Mouse (Mus musculus) spleen, postnatal 10 days (tissue): ENCODE measurements at regions not wholly inside any gene's neighbourhood (a gene's known extent, or its start where the extent isn't known, plus 50 kb on each side); places are given as distances from the start of the nearest gene placed in this dataset.

ENCODE experiments used
- DNase-seq, 2 experiments: peaks; one replicate each; pipeline ENCODE4 v3.0.0; 2021 to 2022; ENCODE audit warnings: low spot score in 2 of 2

- no peak for DNase-seq
These were observed 349.2 kb upstream of the Tmem161b start for GRCm38 (mm10) chr13:83872887-83873286.

DNA sequence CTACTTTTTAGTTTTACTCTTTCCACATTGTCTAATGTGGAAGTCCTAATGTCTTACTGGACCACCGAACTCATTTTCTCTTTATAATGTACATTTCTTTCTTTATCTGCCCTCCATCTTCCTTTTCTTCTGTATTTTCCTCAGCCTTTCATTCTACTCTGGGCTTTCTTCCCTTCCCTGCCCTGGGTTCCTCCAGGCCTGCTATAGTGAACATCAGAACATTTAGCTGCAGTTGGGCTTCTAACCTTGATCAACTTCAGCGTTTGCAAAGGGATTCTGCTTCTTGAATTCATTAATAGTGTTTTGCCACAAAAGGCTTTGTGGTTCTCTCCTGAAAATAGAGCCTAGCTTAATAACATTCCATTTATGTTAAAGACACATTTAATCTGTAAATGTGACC, 342.5 kb upstream of the Tmem161b start:
- no peak for DNase-seq

- DNase-seq = no peak
These were observed 341.8 kb upstream of the Tmem161b start for GRCm38 (mm10) chr13:83880305-83880704.

GRCm38 (mm10) chr13:83880772-83881171, 341.3 kb upstream of the Tmem161b start:
- DNase-seq = no peak

DNA sequence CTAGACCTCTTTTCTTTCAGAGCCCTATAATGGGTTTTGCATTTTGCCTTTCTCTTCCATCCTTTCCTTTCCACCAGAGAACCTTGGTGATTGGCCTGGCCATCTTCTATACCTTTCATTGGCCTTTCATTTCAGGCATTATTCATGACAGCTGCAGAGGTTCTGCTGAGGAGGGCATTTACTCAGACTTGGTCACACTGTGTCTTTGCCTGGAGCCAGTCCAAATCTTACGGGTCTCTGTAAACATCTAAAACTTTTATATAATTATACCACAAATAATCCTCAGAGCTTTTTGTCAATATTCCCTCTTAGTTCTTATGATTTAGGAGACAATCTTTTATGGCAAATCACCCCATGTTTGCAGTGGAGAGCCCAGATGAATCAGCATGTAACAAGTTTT, 339.3 kb upstream of the Tmem161b start:
- DNase-seq = no peak

GRCm38 (mm10) chr13:83883821-83884220, 338.3 kb upstream of the Tmem161b start:
- DNase-seq = no peak

DNA sequence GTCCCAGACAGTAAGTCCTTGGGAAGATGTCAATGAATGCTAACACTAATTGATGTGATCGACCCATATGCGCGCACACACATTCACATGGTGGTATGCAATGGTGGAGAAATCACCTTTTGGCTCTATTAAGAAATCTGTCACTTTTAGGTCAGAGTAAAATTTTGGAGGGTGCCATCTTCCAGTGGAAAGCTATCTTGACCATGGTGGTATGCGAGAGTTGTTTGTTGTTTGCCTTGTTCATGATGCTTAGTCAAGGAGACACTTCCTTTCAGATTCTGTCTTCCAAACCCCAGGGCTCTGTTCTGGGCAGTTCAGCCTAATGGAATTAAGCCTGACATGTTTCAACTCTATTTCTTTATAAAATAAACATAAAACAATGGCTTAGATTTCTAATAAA, 337.9 kb upstream of the Tmem161b start:
- DNase-seq = no peak

DNA sequence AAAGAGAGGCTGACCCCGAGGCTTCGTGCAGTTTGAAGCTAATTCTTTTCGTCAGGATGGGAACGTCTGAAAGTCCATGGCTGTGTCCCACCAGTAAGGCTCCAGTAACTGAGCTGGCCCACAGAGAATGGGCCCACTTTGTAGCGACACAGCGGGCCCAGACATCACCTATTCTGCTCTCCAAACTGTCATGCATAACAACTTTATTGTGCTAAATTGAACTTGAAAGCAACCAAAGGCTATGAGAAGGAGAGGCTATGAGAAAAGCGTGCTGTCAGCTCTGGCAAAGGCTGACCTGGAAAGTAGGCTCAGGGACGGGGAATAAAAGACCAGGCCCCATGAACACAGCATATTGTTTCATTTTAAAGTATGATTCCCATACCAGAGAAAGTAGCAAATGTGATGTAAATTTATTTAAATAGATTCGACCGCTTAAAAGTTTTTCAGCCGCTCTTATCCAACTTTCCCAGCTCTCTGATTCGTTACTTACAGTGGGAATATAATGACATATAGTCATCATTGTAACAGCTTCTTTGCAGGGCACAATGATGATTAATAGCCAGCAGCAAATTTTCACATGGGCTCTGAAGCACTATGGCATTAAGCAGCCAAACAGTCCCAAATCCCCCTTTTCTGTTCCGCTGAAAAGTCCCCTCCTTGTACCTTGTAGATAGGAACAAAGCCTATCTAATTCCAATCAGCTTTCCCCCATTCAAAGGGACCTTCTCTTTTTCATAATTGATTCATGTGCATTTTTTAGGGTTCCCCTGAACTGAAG, 337.1 kb upstream of the Tmem161b start:
- DNase-seq = no peak

DNA sequence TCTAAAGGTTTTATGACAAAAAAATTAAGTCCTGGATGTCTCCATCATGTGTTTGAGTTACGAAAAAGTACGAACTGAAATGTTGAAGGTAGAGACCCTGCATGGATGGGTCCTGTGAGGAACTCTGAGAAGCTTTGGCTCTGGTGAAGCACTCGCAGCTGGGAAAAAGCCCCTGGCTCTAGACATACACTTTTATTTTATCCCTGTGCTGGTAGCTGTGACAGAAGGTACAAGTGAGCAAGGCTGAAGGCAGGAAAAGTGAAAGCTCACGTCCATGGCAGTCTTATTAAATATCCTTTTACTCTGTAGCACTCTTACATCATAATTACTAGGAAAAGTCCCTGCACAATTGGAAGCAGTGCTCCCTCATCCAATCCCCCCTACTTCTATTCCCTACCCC, 336.4 kb upstream of the Tmem161b start:
- no peak for DNase-seq

DNA sequence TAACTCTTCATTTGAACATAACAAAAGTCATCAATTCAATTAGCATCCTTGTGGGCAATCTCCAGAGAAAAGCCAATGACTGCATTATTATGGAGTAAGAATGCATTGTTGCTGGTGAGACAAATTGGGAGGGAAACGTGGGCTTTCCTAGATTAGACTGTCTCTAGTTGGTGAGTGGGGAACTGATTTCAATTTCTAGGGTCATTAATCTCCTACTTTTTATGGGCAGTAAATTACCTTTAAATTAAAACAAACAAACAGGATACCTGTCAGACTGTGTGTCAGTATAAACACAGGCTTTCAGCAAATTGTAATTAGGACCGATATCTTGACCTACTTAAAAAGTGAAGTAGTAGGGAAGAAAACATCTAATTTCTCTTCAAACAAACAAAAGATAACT, 307.4 kb upstream of the Tmem161b start:
- DNase-seq = no peak

GRCm38 (mm10) chr13:83932761-83933160, 289.3 kb upstream of the Tmem161b start:
- no peak for DNase-seq

GRCm38 (mm10) chr13:83946495-83946894, 275.6 kb upstream of the Tmem161b start:
- DNase-seq = no peak

- DNase-seq = no peak
These were observed 270.9 kb upstream of the Tmem161b start for GRCm38 (mm10) chr13:83951163-83951562.

GRCm38 (mm10) chr13:83951808-83952207, 270.3 kb upstream of the Tmem161b start:
- no peak for DNase-seq

GRCm38 (mm10) chr13:83952353-83952752, 269.7 kb upstream of the Tmem161b start:
- no peak for DNase-seq

DNA sequence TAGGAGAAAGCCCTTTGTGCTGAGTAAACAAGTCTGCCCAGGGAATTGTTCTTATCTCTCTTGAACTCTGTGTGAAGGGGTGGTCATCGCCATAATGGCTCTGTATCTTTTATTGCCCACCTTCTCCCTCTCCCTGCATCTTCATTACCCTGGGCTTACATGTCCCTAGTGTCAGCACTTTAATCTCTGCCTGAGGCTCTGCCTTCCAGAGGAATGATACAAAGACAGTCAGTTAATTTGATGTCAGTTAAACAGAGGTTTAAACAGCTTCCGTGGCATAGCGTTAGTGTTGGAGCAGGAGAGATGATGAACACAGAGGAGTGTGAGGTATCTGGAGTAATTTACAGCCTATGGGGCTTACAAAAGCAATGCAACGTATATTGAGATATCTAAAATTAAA, 269.2 kb upstream of the Tmem161b start:
- no peak for DNase-seq

DNA sequence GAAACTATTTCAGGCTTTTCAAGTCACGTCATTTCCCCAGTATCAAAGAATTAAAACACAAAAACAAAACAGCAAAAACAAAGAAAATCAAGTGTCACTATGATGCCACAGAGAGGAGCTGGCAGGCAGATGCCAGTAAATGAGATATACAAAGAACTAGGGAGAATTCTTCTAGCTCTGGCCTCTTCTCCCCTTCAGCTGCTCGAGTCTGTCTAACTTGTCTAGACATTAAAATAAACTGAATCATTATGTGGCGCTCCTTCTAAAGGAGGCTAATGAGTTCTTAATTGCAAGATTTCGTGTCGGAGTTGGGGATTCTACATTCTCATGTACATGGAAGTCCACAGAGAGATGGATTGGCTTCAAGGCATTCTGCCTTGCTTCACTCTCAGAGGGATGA, 266.4 kb upstream of the Tmem161b start:
- DNase-seq = no peak

DNA sequence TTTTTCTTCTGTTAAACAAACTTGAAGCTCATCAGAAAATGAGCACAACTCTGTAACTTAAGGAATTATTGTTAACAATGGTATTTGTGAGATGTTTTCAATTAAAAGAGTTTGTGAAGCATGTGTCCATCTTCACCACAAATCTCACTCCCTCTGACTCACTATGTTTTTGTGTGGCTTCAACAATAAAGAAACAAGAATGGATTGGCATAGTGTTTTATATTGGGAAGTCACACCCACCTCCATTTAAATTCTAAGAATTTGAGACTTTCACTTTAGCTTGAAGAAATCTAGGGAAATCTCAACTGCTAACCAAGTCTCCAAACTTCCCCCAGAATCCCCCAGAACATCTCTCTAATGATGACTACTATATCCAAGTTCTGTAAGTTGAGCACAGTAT, 243.6 kb upstream of the Tmem161b start:
- no peak for DNase-seq

DNA sequence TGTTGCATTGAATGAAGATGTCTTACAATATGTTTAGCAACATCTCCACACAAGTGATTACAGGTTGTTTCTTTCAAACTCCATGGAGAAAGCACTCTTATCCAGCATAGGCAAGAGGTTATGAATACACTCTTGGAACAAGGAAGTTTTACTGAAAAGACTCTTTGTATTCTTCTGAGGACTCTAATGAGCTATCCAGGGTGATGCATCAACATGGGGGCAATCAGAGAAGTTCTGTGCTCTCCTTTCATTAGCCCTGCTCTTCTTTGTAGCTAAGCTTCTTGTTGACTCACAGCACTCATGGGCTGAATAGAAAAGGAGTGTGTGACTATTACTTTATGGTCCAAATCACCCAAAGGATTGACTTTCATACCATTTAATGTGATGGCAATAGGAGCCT, 242.6 kb upstream of the Tmem161b start:
- no peak for DNase-seq

DNA sequence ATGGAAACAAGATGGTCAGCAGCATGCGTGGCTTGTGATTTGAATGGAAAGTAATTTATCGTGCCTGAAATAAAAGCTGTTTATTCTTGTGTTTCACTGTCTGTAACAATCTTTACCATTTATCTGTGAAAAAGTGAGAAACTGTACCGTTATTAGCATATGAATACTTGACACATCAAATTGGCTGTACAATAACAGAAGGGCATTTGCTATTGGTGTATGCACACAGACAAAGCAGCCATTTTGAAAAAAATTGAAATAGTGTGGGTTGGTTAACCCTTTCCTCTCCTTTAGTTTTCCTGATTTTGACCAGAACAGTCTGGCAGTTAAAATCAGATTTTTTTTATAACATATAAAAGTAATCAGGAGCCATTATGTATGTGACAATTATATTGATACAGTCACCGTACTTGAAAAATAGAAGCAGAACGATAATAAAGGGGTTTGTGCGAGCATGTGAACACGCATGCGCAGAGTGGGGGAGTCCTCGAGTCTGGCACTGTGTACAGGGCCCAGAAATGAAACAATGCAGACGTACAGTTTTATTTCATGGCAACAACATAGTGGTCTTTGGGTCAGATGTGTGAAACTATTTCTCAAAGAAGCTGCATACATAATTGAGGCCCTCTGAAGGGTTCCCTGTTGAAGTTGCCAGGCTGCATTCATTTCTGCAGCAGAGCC, 237.3 kb upstream of the Tmem161b start:
- no peak for DNase-seq

DNA sequence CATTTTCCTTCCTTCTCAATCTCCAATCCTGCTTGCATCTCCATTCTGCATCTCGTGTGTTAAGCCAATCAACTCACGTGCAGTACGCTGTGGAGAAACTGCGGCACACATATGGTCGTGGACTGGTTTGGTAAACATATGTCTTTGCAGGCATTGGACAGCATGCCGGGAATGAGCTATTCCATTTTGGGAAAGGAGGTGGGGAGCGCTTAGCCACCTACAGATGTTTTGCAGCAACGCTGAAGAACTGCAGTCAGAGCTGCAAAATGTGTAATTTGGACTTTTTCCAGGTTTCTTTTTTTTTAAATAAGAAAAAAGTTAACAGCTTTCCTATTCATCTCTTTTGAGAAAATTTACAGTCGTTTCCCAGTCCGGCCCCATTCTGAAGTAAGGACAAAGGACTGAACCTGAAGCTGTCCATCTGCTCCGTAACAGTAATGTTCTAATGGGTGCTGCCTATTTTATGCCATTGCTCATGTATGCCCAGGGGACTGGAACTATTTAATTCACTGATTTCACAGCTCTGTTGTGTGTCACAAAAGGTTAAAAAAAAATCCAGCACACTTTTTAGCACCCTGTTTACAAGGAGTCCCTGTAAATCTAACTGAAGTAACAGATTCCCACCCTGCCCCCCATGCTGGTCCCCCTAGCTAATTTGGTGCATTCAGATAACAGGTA, 234.2 kb upstream of the Tmem161b start:
- no peak for DNase-seq

- DNase-seq = no peak
These were observed 233.6 kb upstream of the Tmem161b start for GRCm38 (mm10) chr13:83988517-83988916.
